Mouse (Mus musculus): ENCODE measurements around the gene Armc2.
"Not testable (repeated sequence)": the region's sequence is repeated elsewhere in the genome, so short reads cannot be mapped to it uniquely, and the experiment has no call there.

The Armc2 gene

GRCm38 (mm10) chr10:41972676-41973075 is 45.6 kb downstream of the Armc2 start:
- DNase-seq (ENCODE audit: low spot score in 2 of 2) = no peak

GRCm38 (mm10) chr10:41967915-41968635 is 50.2 kb downstream of the Armc2 start:
- no peak for DNase-seq (ENCODE audit: low spot score in 2 of 2)

- DNase-seq (ENCODE audit: low spot score in 2 of 2) = no peak
These were observed 55.5 kb downstream of the Armc2 start for GRCm38 (mm10) chr10:41962725-41963124.

- peak in 1 of 2 experiments; percentile 43 for DNase-seq (ENCODE audit: low spot score in 2 of 2)
These were observed 58.4 kb downstream of the Armc2 start for GRCm38 (mm10) chr10:41959808-41960207.

GRCm38 (mm10) chr10:41958677-41959274 is 59.5 kb downstream of the Armc2 start:
- DNase-seq (ENCODE audit: low spot score in 2 of 2) = no peak

- peak in 1 of 2 experiments; percentile 16 for DNase-seq (ENCODE audit: low spot score in 2 of 2)
These were observed 60.6 kb downstream of the Armc2 start for GRCm38 (mm10) chr10:41957421-41958225.

GRCm38 (mm10) chr10:41953528-41953864 is 64.7 kb downstream of the Armc2 start:
- DNase-seq (ENCODE audit: low spot score in 2 of 2) = no peak

- DNase-seq (ENCODE audit: low spot score in 2 of 2) = no peak
These were observed 65.3 kb downstream of the Armc2 start for GRCm38 (mm10) chr10:41952850-41953527.

GRCm38 (mm10) chr10:41952354-41952753 is 65.9 kb downstream of the Armc2 start:
- DNase-seq (ENCODE audit: low spot score in 2 of 2) = not testable (repeated sequence)

GRCm38 (mm10) chr10:41939090-41939489 is 79.2 kb downstream of the Armc2 start:
- DNase-seq (ENCODE audit: low spot score in 2 of 2) = no peak

- peak; percentile 26 to 35 for DNase-seq (ENCODE audit: low spot score in 2 of 2)
These were observed 81.1 kb downstream of the Armc2 start for GRCm38 (mm10) chr10:41937176-41937575.

GRCm38 (mm10) chr10:41936100-41936499 is 82.1 kb downstream of the Armc2 start:
- no peak for DNase-seq (ENCODE audit: low spot score in 2 of 2)

GRCm38 (mm10) chr10:41935476-41935829 is 82.8 kb downstream of the Armc2 start:
- no peak for DNase-seq (ENCODE audit: low spot score in 2 of 2)

- no peak for DNase-seq (ENCODE audit: low spot score in 2 of 2)
These were observed 83.4 kb downstream of the Armc2 start for GRCm38 (mm10) chr10:41934633-41935475.

GRCm38 (mm10) chr10:41933536-41933935 is 84.7 kb downstream of the Armc2 start:
- DNase-seq (ENCODE audit: low spot score in 2 of 2) = peak; percentile 20 to 73

- no peak for DNase-seq (ENCODE audit: low spot score in 2 of 2)
These were observed 85.3 kb downstream of the Armc2 start for GRCm38 (mm10) chr10:41932943-41933342.

- DNase-seq (ENCODE audit: low spot score in 2 of 2) = no peak
These were observed 86.3 kb downstream of the Armc2 start for GRCm38 (mm10) chr10:41931962-41932361.

GRCm38 (mm10) chr10:41930966-41931365 is 87.3 kb downstream of the Armc2 start:
- DNase-seq (ENCODE audit: low spot score in 2 of 2) = no peak

- no peak for DNase-seq (ENCODE audit: low spot score in 2 of 2)
These were observed 91.5 kb downstream of the Armc2 start for GRCm38 (mm10) chr10:41926726-41927125.

- DNase-seq (ENCODE audit: low spot score in 2 of 2) = no peak
These were observed 105.8 kb downstream of the Armc2 start for GRCm38 (mm10) chr10:41912290-41912994.

- DNase-seq (ENCODE audit: low spot score in 2 of 2) = no peak
These were observed 109.3 kb downstream of the Armc2 start for GRCm38 (mm10) chr10:41908899-41909298.

Data from thymus, postnatal 10 days (tissue).